Mouse (Mus musculus): ENCODE measurements around the gene Pbxip1.

DNA sequence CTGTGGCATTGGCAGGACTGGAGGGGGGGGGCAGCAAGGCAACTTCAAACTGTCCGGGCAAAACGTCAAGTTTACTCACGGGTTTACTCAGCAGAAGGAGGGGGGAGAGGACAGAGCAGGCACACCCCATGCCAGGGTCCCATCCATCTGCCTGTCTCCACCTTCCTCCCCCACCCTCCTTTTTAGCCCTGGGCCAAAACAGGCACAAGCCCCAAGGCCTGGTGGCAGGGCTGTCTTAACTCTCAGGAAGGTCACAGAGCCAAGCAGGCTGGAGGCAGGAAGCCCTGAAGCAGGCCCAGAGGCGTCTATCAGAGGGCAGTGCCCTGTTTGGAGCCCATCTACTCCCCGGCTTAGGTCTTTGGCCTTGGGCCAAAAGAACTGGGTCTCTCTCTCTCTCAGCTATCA, 46.4 kb upstream of the Pbxip1 start:
- TF ChIP-seq CTCF (IDR thresholded peaks at IDR 0.05; ENCODE audit: low read depth) (no peak), EP300 (optimal IDR thresholded peaks at IDR 0.05) (no peak)
